Mouse (Mus musculus): Measurements from ENCODE around the gene Pigq.

- TF ChIP-seq POLR2A (IDR thresholded peaks at IDR 0.05; ENCODE audit: low read depth, low read length) (no peak), CTCF (IDR thresholded peaks at IDR 0.05; ENCODE audit: extremely low read depth, insufficient read depth, insufficient read length, insufficient replicate concordance) (no peak)
These were observed 55.9 kb downstream of the Pigq start for GRCm38 (mm10) chr17:25888837-25889236.

All from spleen, adult 2 months (tissue).